Mouse (Mus musculus): ENCODE results near the gene AW011738.
A peak's percentile ranks its signal among the peaks of the same experiment; 100 is the strongest.

AW011738 gene

DNA sequence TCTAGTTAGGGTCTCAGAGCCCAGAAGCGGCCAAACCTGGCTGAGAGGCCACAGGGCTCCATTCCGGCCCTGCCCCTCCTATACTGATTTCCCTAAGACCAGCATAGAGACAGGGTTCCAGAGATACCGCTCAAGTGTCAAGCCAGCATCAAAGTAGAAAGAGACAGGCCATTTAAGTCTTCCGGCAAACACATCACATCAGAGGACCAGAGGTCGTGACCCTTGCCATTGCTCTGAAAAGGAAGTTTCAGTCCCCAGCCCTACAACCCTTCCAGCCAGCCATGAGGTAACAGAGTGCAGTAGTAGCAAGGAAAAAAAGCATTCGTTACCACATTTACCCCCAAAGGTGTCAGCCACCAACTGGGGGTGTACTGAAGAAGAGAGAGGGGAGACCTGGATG is 8.8 kb upstream of the AW011738 start:
- peaks cover 61% of the 10 kb centered on the region for H3K36me3 ChIP-seq (ENCODE audit: insufficient read depth, low read length)
- peaks cover 7% of the 10 kb centered on the region for H3K27me3 ChIP-seq (ENCODE audit: insufficient read depth, low read length)
- peaks cover 83% of the 10 kb centered on the region for H3K4me1 ChIP-seq (replicated peaks; ENCODE audit: low read depth, low read length)
- TF ChIP-seq POU5F1 (IDR thresholded peaks at IDR 0.05; ENCODE audit: borderline replicate concordance, low read length) (no peak), NANOG (IDR thresholded peaks at IDR 0.05; ENCODE audit: borderline replicate concordance, low read length) (no peak), CTCF (conservative IDR thresholded peaks at IDR 0.05; ENCODE audit: low read length) (no peak)
- H3K4me3 ChIP-seq (replicated peaks; ENCODE audit: low read length), result peak overlapping the region; percentile 93
- no peaks in the 10 kb centered on the region for H3K9me3 ChIP-seq (ENCODE audit: low read length)

DNA sequence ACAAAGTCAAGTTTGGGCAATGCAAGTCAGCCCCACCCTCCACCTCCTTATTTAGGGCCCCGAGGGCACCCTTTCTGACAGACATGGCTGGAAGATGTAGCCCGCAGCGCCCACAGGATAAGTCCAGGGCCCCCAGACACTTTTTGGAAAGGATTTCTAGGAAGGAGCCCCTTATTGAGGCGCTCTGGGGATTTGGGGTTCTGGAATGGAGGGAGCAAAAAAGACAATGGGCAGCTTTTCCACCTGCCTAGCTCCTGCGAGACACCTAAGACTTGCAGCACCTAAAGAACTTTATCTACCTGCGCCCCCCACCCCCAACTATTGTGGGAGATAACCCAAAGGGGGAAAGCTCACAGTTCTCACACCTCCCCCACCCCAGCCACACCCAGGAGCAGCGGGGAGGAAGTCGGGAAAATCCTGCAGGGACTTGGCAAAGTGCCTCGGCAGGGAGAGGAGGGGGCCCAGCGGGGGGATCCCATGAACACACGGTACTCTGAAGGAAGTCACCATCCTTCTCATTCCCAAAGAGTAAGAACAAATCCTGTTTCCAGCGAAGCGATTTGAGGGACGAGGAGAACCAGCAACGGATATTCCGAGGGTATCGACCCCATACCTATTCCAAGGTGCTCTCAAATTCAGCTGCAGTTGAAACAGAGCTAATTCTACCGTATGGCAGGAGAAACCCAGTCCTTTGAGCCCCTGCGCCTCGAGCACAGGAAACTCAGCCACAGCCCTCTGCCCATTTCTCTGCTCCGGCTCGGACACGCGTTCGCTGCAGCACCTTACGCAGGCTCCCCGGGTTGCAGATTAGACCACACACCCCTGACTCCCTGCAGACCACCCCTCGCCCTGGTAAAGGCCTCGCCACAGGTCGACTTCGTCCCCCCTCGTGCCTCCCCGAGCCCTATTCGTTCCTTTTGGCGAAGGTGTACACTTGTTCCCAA is 6.9 kb upstream of the AW011738 start:
- Histone ChIP-seq H3K4me1 (replicated peaks; ENCODE audit: low read depth, low read length) (peaks cover 67% of the 10 kb centered on the region), H3K9me3 (ENCODE audit: low read length) (no peaks in the 10 kb centered on the region), H3K36me3 (ENCODE audit: insufficient read depth, low read length) (peaks cover 44% of the 10 kb centered on the region), H3K4me3 (replicated peaks; ENCODE audit: low read length) (peak overlapping the region; percentile 93), H3K27me3 (ENCODE audit: insufficient read depth, low read length) (peaks cover 13% of the 10 kb centered on the region)
- TF ChIP-seq POU5F1 (IDR thresholded peaks at IDR 0.05; ENCODE audit: borderline replicate concordance, low read length) (no peak), NANOG (IDR thresholded peaks at IDR 0.05; ENCODE audit: borderline replicate concordance, low read length) (no peak), CTCF (conservative IDR thresholded peaks at IDR 0.05; ENCODE audit: low read length) (no peak)

DNA sequence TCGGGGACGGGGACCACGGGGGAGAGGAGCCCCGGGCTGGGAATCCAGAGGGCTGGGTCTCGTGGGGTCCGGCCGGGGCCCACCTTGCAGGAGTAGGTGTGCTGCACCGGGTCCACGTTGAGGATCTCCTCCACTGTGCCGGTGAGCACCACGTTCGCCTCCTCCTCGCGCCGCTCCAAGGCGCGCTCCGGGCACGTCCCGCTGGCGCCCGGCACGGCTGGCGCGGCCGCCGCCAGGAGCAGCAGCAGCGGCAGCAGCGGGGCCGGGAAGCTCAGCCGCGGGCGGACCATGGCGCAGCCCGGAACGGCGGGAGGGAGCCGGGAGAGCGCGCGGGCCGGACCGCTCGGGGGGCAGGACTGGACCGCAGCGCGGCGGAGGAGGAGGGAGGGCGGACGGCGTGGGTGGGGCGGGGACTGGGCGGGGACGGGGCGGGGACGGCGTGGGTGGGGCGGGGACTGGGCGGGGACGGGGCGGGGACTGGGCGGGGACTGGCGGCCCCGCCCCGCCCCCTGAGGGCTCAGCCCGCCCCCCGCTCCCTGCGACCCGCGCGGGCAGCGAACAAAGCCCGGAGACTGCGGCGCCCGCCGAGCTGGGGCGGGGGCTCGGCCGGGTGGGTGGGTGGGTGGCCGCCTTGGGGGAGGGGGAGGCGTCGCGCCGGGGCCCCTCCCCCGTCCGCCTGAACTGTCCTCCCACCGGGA is 5.8 kb upstream of the AW011738 start, which contains the start of gene Agrn:
Gene Agrn (minus strand): TSS at position 358 of the 698 bp plus-strand sequence.
- TF ChIP-seq POU5F1 (IDR thresholded peaks at IDR 0.05; ENCODE audit: borderline replicate concordance, low read length), result no peak
- no peak for TF ChIP-seq CTCF (conservative IDR thresholded peaks at IDR 0.05; ENCODE audit: low read length)
- no peak for TF ChIP-seq NANOG (IDR thresholded peaks at IDR 0.05; ENCODE audit: borderline replicate concordance, low read length)
- H3K9me3 ChIP-seq (ENCODE audit: low read length), result no peaks in the 10 kb centered on the region

DNA sequence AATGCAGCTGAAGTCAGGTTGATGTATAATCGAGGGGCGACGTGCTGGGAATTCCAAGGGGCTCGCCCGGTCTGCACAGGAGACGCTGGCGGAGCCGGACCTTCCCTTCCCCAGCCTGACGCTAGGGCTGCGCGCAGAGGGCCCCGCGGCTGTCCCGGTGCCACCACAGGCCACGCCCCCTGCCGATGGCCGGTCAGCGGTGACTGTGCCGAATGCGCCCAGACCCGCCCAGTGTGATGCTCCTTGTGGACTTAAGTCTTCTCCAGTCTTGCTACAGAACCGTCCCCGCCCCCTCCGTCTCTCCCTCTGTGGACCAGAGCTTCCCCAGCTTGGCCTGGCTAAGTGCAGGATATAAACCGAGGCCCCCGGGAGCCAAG is 5.3 kb upstream of the AW011738 start:
- peaks cover 56% of the 10 kb centered on the region for H3K4me1 ChIP-seq (replicated peaks; ENCODE audit: low read depth, low read length)
- H3K36me3 ChIP-seq (ENCODE audit: insufficient read depth, low read length), result peaks cover 27% of the 10 kb centered on the region
- peaks cover 24% of the 10 kb centered on the region for H3K27me3 ChIP-seq (ENCODE audit: insufficient read depth, low read length)
- peak overlapping the region; percentile 82 for H3K4me3 ChIP-seq (replicated peaks; ENCODE audit: low read length)
- H3K9me3 ChIP-seq (ENCODE audit: low read length), result no peaks in the 10 kb centered on the region
- TF ChIP-seq NANOG (IDR thresholded peaks at IDR 0.05; ENCODE audit: borderline replicate concordance, low read length) (no peak), POU5F1 (IDR thresholded peaks at IDR 0.05; ENCODE audit: borderline replicate concordance, low read length) (no peak), CTCF (conservative IDR thresholded peaks at IDR 0.05; ENCODE audit: low read length) (no peak)

More for the DNA sequence above, 5.8 kb upstream of the AW011738 start, which contains the start of gene Agrn:
- peaks cover 19% of the 10 kb centered on the region for H3K27me3 ChIP-seq (ENCODE audit: insufficient read depth, low read length)
- H3K36me3 ChIP-seq (ENCODE audit: insufficient read depth, low read length), result peaks cover 33% of the 10 kb centered on the region
- H3K4me3 ChIP-seq (replicated peaks; ENCODE audit: low read length), result peak within 1 kb of the TSS; percentile 93
- peaks cover 56% of the 10 kb centered on the region for H3K4me1 ChIP-seq (replicated peaks; ENCODE audit: low read depth, low read length)

DNA sequence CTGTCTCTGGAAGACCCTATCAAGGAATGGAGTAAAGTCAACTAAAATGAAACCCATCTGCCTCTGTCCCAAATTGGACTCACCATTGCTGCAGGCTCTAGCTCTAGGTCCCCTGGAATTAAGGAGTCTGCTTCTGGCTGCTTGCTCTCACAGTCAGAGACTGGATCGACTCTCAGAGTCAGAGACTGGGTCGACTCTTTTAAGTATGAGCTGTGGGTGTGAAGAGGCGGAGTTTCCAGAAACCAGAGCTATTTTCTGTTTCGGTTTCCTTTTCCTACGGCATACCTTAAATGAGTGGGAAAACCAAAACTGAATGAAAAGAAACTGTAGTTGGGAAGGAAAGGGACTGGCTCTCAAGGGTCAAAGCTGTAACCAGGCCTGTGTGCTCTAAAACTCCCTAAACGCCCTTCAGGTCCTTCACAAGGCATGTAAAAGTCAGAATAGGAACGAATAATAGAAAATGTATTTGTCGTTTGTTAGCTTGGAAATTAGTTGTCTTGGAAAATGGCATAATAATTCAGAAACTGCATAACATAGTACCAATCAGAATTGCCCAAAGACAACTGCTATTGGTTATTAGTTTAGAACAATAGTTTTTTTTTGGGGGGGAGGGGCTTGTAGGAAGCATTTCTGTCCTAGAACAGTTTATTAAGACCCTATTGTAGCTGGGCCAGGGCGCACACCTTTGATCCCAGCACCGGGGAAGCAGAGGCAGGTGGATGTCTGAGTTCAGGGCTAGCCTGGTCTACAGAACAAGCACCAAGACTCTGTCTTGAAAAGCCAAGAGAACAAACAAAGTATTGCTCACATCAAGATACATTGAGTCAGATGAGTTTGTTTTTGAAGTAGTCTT is 2.3 kb upstream of the AW011738 start, which contains the start of gene Isg15:
Gene Isg15 (minus strand): TSS at position 196 of the 853 bp plus-strand sequence.
- TF ChIP-seq POU5F1 (IDR thresholded peaks at IDR 0.05; ENCODE audit: borderline replicate concordance, low read length), result no peak
- TF ChIP-seq NANOG (IDR thresholded peaks at IDR 0.05; ENCODE audit: borderline replicate concordance, low read length), result no peak
- TF ChIP-seq CTCF (conservative IDR thresholded peaks at IDR 0.05; ENCODE audit: low read length), result no peak
- Histone ChIP-seq H3K36me3 (ENCODE audit: insufficient read depth, low read length) (no peaks in the 10 kb centered on the region), H3K9me3 (ENCODE audit: low read length) (no peaks in the 10 kb centered on the region), H3K4me3 (replicated peaks; ENCODE audit: low read length) (no peak within 1 kb of the TSS), H3K4me1 (replicated peaks; ENCODE audit: low read depth, low read length) (peaks cover 36% of the 10 kb centered on the region), H3K27me3 (ENCODE audit: insufficient read depth, low read length) (peaks cover 55% of the 10 kb centered on the region)

DNA sequence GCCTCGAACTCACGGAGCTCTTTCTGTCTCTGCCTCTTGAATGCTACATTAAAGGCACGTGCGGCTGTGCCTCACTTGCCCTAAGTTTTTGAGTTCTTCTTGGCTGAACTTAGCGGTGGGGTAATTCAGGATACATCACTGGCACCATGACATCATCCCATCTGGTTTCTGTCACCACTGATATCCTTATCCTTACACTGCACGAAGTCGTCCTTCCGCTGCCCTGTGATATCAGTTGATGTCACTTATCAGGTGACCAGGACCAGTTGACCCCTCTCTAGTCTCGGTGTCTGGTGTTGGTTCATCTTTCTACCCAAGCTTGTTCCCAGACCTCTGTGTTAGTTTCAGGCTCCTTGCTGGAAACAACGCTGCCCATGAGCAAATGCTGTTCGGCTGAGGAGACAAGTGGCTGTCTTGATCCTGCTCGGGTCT is 626 bp upstream of the AW011738 start:
- Histone ChIP-seq H3K4me1 (replicated peaks; ENCODE audit: low read depth, low read length) (peaks cover 27% of the 10 kb centered on the region), H3K27me3 (ENCODE audit: insufficient read depth, low read length) (peaks cover 59% of the 10 kb centered on the region), H3K4me3 (replicated peaks; ENCODE audit: low read length) (no peak overlapping the region), H3K36me3 (ENCODE audit: insufficient read depth, low read length) (no peaks in the 10 kb centered on the region), H3K9me3 (ENCODE audit: low read length) (no peaks in the 10 kb centered on the region)
- TF ChIP-seq CTCF (conservative IDR thresholded peaks at IDR 0.05; ENCODE audit: low read length) (no peak), NANOG (IDR thresholded peaks at IDR 0.05; ENCODE audit: borderline replicate concordance, low read length) (no peak), POU5F1 (IDR thresholded peaks at IDR 0.05; ENCODE audit: borderline replicate concordance, low read length) (no peak)

DNA sequence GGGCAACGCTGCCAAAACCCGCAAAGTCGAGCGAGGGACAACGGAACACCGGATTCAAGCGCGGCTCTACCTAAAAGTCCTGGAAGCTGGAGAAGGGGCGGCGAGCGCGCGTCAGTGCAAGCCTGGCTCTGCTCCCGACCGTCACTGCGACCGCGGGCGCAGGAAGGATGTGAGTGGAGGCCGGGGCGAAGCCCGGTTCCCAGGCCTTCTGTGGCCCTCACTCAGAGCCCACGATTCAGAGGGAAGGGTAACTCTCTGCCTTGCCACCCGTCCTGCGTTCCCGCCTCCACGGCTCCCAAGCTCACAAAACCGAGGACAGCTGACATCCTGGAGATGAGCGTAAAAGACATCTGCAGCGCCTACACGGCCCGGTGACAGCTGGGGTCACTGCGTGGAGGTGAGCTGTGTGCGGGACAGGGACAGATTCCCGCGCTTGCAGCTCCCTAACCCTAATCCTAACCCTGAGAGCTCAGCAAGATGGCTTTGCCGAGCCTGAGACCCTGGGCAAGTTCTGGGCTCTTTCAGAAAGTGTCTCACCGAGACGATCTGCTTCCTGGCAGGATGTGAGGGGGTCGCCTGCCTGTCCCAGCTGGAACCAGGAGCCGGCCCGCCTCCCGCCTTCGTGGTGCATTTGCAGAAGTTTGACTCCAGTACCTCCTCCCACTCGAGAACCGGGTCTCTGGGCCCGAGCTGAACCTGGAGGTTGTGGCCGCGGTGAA is 468 bp downstream of the AW011738 start:
- Histone ChIP-seq H3K36me3 (ENCODE audit: insufficient read depth, low read length) (no peaks in the 10 kb centered on the region), H3K4me1 (replicated peaks; ENCODE audit: low read depth, low read length) (peaks cover 24% of the 10 kb centered on the region), H3K9me3 (ENCODE audit: low read length) (no peaks in the 10 kb centered on the region), H3K4me3 (replicated peaks; ENCODE audit: low read length) (peak overlapping the region; percentile 76), H3K27me3 (ENCODE audit: insufficient read depth, low read length) (peaks cover 58% of the 10 kb centered on the region)
- TF ChIP-seq POU5F1 (IDR thresholded peaks at IDR 0.05; ENCODE audit: borderline replicate concordance, low read length), result no peak
- TF ChIP-seq NANOG (IDR thresholded peaks at IDR 0.05; ENCODE audit: borderline replicate concordance, low read length), result no peak
- no peak for TF ChIP-seq CTCF (conservative IDR thresholded peaks at IDR 0.05; ENCODE audit: low read length)

All from E14TG2a.4 (cell line).